Mouse (Mus musculus): ENCODE data around the gene Irf8. TPM values are rescaled to one million over a fixed set of nuclear protein-coding genes. Genes with fewer than 3 reads are reported as not detected.
"Not testable (repeated sequence)": the region's sequence is repeated elsewhere in the genome, so short reads cannot be mapped to it uniquely, and the experiment has no call there.

The Irf8 gene
- total RNA-seq, 2 experiments from 2014 or later = 2.4 to 3.0 TPM

- intact Hi-C loops (cut with DNase I; ENCODE audit: low total_unique reads) = no loop called here
- no peak for DNase-seq
Observed at GRCm38 (mm10) chr8:120715996-120716680, 20.0 kb upstream of the Irf8 start.

- intact Hi-C loops (cut with DNase I; ENCODE audit: low total_unique reads) = no loop called here
- no peak for DNase-seq
Observed at GRCm38 (mm10) chr8:120719586-120720236, 16.4 kb upstream of the Irf8 start.

- intact Hi-C loops (cut with DNase I; ENCODE audit: low total_unique reads) = no loop called here
- DNase-seq = no peak
Observed at GRCm38 (mm10) chr8:120723025-120723424, 13.1 kb upstream of the Irf8 start.

- intact Hi-C loops (cut with DNase I; ENCODE audit: low total_unique reads); DNase-seq: not testable (repeated sequence)
Observed at GRCm38 (mm10) chr8:120724096-120724495, 12.1 kb upstream of the Irf8 start.

GRCm38 (mm10) chr8:120724816-120725575 is 11.2 kb upstream of the Irf8 start:
- no peak for DNase-seq
- intact Hi-C loops (cut with DNase I; ENCODE audit: low total_unique reads) = no loop called here

GRCm38 (mm10) chr8:120725576-120725950 is 10.6 kb upstream of the Irf8 start:
- intact Hi-C loops (cut with DNase I; ENCODE audit: low total_unique reads) = no loop called here
- no peak for DNase-seq

- DNase-seq = no peak
- intact Hi-C loops (cut with DNase I; ENCODE audit: low total_unique reads) = no loop called here
Observed at GRCm38 (mm10) chr8:120726051-120726450, 10.1 kb upstream of the Irf8 start.

GRCm38 (mm10) chr8:120728488-120729160 is 7.5 kb upstream of the Irf8 start:
- intact Hi-C loops (cut with DNase I; ENCODE audit: low total_unique reads) = no loop called here

GRCm38 (mm10) chr8:120731582-120731981 is 4.6 kb upstream of the Irf8 start:
- intact Hi-C loops (cut with DNase I; ENCODE audit: low total_unique reads) = no loop called here

More at GRCm38 (mm10) chr8:120728488-120729160, 7.5 kb upstream of the Irf8 start:
- DNase-seq = no peak

GRCm38 (mm10) chr8:120732068-120732467 is 4.1 kb upstream of the Irf8 start:
- DNase-seq = no peak
- intact Hi-C loops (cut with DNase I; ENCODE audit: low total_unique reads) = no loop called here

More at GRCm38 (mm10) chr8:120731582-120731981, 4.6 kb upstream of the Irf8 start:
- no peak for DNase-seq

GRCm38 (mm10) chr8:120736486-120736885 is 328 bp downstream of the Irf8 start:
- DNase-seq = peak; percentile 40
- intact Hi-C loops (cut with DNase I; ENCODE audit: low total_unique reads) = no loop called here

- intact Hi-C loops (cut with DNase I; ENCODE audit: low total_unique reads) = no loop called here
- DNase-seq = no peak
Observed at GRCm38 (mm10) chr8:120737166-120737565, 1.0 kb downstream of the Irf8 start.

- DNase-seq = peak; percentile 40
- intact Hi-C loops (cut with DNase I; ENCODE audit: low total_unique reads) = no loop called here
Observed at GRCm38 (mm10) chr8:120738771-120739170, 2.6 kb downstream of the Irf8 start.

GRCm38 (mm10) chr8:120739526-120739925 is 3.4 kb downstream of the Irf8 start:
- intact Hi-C loops (cut with DNase I; ENCODE audit: low total_unique reads) = no loop called here
- DNase-seq = no peak

- DNase-seq = no peak
- intact Hi-C loops (cut with DNase I; ENCODE audit: low total_unique reads) = no loop called here
Observed at GRCm38 (mm10) chr8:120740579-120740978, 4.4 kb downstream of the Irf8 start.

- intact Hi-C loops (cut with DNase I; ENCODE audit: low total_unique reads) = no loop called here
- DNase-seq = no peak
Observed at GRCm38 (mm10) chr8:120741001-120741400, 4.8 kb downstream of the Irf8 start.

- no peak for DNase-seq
- intact Hi-C loops (cut with DNase I; ENCODE audit: low total_unique reads) = no loop called here
Observed at GRCm38 (mm10) chr8:120741815-120742530, 5.8 kb downstream of the Irf8 start.

- intact Hi-C loops (cut with DNase I; ENCODE audit: low total_unique reads) = no loop called here
- no peak for DNase-seq
Observed at GRCm38 (mm10) chr8:120743149-120743897, 7.2 kb downstream of the Irf8 start.

GRCm38 (mm10) chr8:120743898-120744290 is 7.7 kb downstream of the Irf8 start:
- intact Hi-C loops (cut with DNase I; ENCODE audit: low total_unique reads) = loop anchor here (2.0 kb wide), 1 partner anchor 51 kb away; no protein-coding TSS in a partner anchor
- DNase-seq = no peak
